Mouse (Mus musculus): ENCODE measurements around the gene Fpr-rs3.

DNA sequence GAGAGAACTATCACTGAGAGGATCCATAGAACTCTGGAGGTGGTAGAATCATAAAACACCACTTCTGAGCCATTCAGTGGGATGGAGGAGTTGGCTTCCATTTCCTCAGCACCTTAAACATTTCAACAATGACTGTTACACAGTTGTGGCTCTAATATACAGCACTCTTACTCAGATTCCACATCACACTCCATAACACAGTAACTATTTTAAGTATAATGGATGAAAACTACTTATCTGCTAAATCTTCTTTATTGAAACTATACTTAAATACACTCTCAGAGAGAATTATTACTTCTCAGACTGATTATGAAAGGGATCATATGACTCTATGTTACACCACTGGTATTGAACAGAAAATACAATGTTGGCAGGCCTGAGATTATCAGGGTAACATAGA, at the start of gene Fpr-rs3:
- TF ChIP-seq POLR2A (IDR thresholded peaks at IDR 0.05; ENCODE audit: extremely low read depth, insufficient read depth, low read length) (no peak), CTCF (IDR thresholded peaks at IDR 0.05; ENCODE audit: low read depth, low read length) (no peak)

All from liver, adult 2 months (tissue).